Mouse (Mus musculus) central nervous system, embryonic 18 days (tissue): ENCODE measurements around the gene Exoc3l. TPM values are rescaled to one million over a fixed set of nuclear protein-coding genes. Genes with fewer than 3 reads are reported as not detected.

Experiments used
- polyA plus RNA-seq: library from polyadenylated mRNA; depleted of rRNA; stranded (reverse); fragments of >200 nt; gene quantifications from 2 replicates; pipeline ENCODE4 v1.2.3, GENCODE M21; 2012; rRNA removed

The Exoc3l gene
- polyA plus RNA-seq = 8.0 and 9.1 TPM in 2 replicates

DNA sequence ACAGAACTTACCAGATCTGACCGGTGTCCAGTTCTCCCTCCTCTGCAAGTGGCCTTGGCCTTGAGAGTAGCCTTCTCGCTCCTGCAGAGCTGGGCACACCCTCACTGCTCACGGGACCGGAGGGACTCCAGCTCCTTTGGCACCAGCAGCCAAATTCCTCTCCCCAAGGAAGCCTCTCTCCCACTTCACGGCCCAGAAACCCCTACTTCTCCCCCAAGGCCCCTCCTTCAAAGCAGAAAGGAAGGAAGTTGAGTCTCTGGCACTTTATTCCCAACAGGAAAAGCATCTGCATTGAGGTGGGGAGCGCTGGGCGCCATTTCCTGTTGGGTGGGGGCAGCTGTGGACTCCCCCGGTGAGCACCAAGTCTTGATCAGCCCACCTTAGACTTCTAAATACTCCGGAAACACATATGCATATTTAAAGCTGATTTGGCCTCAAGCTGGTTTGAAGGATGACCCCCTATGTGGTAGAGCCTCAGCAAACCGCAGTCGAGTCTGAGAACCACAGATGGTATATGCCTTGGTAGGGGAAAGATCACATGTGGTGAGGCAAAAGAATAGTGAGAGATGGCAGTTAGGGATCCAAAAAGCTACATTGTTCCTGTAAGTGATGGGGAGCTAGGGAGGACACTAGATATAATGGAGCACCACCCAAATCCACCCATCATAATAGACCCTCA is at the start of gene Exoc3l:
TSS of gene Exoc3l (minus strand) at position 207 of the 679 bp plus-strand sequence.

DNA sequence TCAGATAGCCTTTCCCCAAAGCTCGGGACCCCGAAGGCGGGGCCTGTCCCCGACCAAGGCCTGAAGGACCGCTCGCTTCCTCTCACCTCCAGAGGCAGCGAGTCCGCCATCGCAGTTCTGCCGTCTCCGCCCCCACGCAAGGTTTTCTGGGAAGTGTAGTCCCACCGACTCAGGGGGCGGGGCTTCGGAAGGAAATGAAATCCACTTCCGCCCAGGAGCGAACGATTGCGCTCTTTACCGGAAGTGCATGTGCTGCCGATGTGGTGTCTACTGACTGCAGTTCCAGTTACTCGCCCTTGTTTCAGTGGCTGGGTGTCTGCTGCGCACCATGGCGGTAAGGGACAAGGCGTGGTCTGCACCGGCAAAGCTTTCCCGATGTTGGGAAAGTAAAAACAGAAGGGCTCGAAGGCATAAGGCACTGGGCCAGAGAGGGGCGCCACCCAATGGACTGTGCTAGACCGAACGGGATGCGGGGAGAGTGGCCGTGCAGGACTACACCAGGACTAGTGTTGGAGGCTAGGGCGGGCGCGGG is 30.3 kb upstream of the Exoc3l start, which contains the start of the genes Lrrc29 and Tmem208:
TSS of gene Lrrc29 (minus strand) at position 138 of the 532 bp plus-strand sequence.
TSS of gene Tmem208 (plus strand) at position 214 of the 532 bp plus-strand sequence.

DNA sequence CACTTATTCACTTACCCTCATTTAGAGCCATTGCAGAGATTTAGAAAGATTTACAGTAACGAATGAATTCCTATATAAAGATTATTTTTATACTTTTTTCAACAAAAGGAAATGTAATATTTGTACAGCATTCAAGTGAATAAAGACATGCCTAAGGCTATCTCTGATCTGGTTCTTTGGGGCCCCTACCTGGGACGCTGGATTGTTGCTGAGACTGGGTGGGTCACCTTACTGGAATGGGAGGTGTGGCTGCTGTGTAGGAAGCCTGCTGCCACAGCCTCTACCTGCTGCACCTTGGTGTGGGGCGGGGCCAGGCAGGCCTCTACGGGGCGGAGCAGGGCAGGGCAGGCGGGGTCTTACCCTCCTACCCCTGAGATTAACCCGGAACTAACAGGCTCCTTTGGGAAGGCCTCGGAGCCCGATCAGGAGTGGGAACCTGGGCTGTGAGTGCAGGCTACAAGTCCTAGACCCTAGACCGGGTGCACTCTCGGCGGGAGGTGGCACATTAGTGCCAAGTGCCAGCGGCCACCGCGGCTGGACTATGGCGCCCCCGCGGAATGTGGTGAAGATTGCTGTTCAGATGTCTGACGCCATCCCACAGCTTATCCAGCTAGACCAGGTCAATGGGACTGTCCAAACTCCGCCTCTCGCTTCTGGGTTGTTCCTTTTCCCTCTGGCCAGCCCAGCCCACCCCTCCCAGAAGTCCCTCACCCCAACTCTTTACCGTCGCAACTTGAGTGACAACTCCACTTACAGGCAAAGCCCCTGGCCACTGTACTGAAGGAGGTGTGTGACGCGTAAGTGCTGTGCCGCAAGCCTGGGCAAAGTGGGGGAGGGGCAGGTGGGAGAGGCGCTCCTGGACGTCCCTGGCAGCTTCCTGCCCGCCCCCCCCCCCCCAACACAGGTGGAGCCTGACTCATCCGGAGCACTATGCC is 9.6 kb upstream of the Exoc3l start, which contains the start of gene Elmo3:
TSS of gene Elmo3 (plus strand) at position 391 of the 935 bp plus-strand sequence.

DNA sequence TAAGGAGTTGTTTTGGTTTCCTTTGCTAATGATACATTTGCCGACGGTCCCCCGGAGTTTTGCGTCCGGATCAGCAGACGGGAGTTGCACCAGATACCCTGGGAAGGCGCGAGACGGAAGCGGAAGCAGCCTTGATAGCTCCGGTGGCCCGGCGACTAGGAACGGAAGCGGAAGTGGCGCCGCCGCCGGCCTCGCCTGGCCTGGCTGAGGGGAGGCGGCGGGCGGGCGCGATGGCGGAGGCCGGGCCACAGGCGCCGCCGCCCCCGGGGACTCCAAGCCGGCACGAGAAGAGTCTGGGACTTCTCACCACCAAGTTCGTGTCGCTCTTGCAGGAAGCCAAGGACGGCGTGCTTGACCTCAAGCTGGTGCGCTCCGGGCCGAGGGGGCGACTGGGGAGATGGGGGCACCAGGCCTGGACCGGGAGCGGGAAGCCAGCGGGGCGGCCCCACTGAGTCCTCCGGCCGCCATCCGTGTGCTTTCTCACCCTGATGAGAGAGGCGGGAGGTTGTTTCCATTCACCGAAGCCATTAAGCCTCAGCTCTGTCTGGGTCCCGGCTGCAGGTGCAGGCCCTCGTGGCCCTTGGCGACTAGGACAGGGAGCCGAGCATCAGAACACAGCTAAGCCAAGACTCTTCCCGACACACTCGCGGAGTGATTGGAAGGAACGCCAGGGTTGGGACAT is 1.8 kb upstream of the Exoc3l start, which contains the start of gene E2f4:
TSS of gene E2f4 (plus strand) at position 153 of the 682 bp plus-strand sequence.

GRCm38 (mm10) chr8:105289805-105290460 is 6.0 kb downstream of the Exoc3l start, which contains the start of gene 4931428F04Rik:
4931428F04Rik (minus strand) TSS chr8:105289864.

DNA sequence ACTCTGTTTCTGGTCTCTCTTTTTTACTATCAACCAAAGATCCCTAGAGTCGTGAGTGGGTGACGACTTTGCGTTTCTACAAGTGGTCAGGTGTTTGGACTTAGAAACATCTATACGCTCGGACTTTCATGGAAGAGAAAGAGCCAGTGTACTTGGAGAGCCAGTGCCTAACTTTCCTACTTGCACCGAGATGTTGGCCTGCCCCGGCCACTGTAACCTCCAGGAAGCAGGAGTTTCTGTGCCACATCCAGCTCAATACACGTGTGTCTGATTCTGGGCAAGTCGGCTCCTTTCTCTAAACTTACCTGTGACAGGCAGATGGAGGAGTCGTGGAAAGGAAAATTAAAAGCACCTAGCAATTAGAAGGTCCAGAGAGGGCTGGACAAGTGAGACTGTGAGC is 20.1 kb downstream of the Exoc3l start, which contains the start of gene Nol3:
TSS of gene Nol3 (plus strand) at position 301 of the 400 bp plus-strand sequence.

DNA sequence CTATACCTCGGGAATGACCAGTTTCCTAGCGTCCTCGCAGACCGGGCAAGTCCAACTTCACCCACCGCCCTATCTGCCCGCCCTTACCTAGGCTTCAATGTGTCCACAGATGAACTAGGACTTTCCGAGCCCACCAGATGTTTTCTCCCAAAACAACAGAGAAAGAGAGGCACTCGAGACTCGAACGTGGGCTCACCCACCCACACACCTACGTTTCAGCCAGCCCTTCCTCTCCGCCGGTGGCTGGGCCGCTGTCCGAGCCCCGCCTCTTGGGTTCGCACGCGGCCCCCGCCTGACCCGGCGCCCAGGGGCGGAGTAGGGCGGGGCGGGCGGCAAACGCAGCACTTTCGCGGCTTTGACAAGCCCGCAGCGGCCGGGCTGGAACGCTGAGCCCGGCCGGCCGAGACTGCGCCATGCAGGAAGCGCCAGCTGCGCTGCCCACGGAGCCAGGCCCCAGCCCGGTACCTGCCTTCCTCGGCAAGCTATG is 26.4 kb downstream of the Exoc3l start, which contains the start of gene Hsf4:
TSS of gene Hsf4 (plus strand) at position 341 of the 487 bp plus-strand sequence.

GRCm38 (mm10) chr8:105264024-105264982 is 31.6 kb downstream of the Exoc3l start, which contains the start of the genes Tradd and Fbxl8:
Tradd (minus strand) TSS chr8:105264609.
Fbxl8 (plus strand) TSS chr8:105264648.

DNA sequence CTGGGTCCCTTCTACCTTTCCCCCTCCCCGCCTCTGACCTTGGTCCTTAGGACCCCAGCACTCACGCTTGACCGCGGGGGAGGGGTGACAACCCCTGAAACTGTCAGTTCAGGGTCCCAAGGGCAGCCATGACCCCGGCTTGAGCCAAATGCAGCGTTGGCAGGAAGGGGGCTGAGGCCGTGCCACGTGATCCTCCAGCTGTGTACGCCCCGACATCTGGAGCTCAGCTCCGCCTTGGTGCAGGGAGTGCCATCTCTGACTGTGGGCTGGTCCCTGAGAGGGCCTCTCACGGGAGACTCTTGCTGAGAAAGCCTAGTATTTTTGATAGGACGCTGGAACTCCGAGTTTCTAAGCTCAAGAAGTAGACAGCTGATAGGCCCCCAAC is 40.9 kb downstream of the Exoc3l start, which contains the start of gene B3gnt9:
TSS of gene B3gnt9 (minus strand) at position 188 of the 385 bp plus-strand sequence.

Other genes starting within 250 kb of the Exoc3l start
- gene Ces3a, start 247.5 kb downstream of the Exoc3l start, polyA plus RNA-seq = not detected in 2 replicates
- not detected in 2 replicates for gene Ces3b, start 212.3 kb downstream of the Exoc3l start, polyA plus RNA-seq
- gene Ces4a, start 164.3 kb downstream of the Exoc3l start, polyA plus RNA-seq = 0.04 and 0.08 TPM in 2 replicates
- gene Cbfb, start 125.4 kb downstream of the Exoc3l start, polyA plus RNA-seq = 27.4 and 27.6 TPM in 2 replicates
- gene D230025D16Rik, start 71.0 kb downstream of the Exoc3l start, polyA plus RNA-seq = 37.4 and 39.4 TPM in 2 replicates
- 5.6 and 7.8 TPM in 2 replicates for gene B3gnt9, start 40.9 kb downstream of the Exoc3l start, polyA plus RNA-seq
- 9.0 and 10.3 TPM in 2 replicates for gene Tradd, start 31.5 kb downstream of the Exoc3l start, polyA plus RNA-seq
- gene Fbxl8, start 31.5 kb downstream of the Exoc3l start, polyA plus RNA-seq = 1.2 and 1.5 TPM in 2 replicates
- gene Hsf4, start 26.3 kb downstream of the Exoc3l start, polyA plus RNA-seq = 0.66 and 1.0 TPM in 2 replicates
- 2.1 and 2.2 TPM in 2 replicates for gene Nol3, start 20.0 kb downstream of the Exoc3l start, polyA plus RNA-seq
- 173 and 209 TPM in 2 replicates for gene 4931428F04Rik, start 6.2 kb downstream of the Exoc3l start, polyA plus RNA-seq
- gene E2f4, start 1.6 kb upstream of the Exoc3l start, polyA plus RNA-seq = 73.3 and 73.4 TPM in 2 replicates
- gene Elmo3, start 9.5 kb upstream of the Exoc3l start, polyA plus RNA-seq = 1.3 and 1.8 TPM in 2 replicates
- 1.2 and 1.4 TPM in 2 replicates for gene Lrrc29, start 30.2 kb upstream of the Exoc3l start, polyA plus RNA-seq
- 119 and 132 TPM in 2 replicates for gene Tmem208, start 30.3 kb upstream of the Exoc3l start, polyA plus RNA-seq
- 3.7 and 4.6 TPM in 2 replicates for gene Fhod1, start 51.9 kb upstream of the Exoc3l start, polyA plus RNA-seq
- gene Slc9a5, start 52.7 kb upstream of the Exoc3l start, polyA plus RNA-seq = 59.2 and 61.5 TPM in 2 replicates
- 14.5 and 17.4 TPM in 2 replicates for gene Plekhg4, start 77.2 kb upstream of the Exoc3l start, polyA plus RNA-seq
- 0.04 and 0.09 TPM in 2 replicates for gene Kctd19, start 117.4 kb upstream of the Exoc3l start, polyA plus RNA-seq
- 0.47 and 0.82 TPM in 2 replicates for gene Lrrc36, start 117.5 kb upstream of the Exoc3l start, polyA plus RNA-seq
- gene Tppp3, start 175.4 kb upstream of the Exoc3l start, polyA plus RNA-seq = 99.4 and 162 TPM in 2 replicates
- gene Zdhhc1, start 200.8 kb upstream of the Exoc3l start, polyA plus RNA-seq = 38.3 and 39.3 TPM in 2 replicates
- 0.85 and 3.1 TPM in 2 replicates for gene Hsd11b2, start 222.7 kb upstream of the Exoc3l start, polyA plus RNA-seq